ENCODE assay signal across 34 mouse cellular contexts in the genomic region with DNA sequence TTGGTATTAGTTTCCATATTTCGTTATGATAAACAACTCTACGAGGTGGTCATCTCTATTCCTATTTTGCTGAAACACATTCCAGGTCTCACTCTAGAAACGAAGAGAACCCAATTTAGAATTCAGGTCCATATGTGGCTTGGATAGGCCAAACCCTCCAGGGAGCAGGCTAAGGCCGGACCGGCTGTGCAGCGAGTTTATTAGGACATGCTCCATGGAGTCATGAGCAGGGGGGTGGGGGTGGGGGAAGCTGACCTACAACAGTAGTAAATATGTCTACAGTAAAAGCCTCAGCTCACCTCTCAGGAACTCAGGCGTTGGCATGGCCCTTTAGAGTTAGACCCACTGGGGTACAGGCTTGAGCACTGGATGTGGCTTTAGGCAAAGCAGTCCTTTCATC. TPM values are rescaled to one million over a fixed set of nuclear protein-coding genes. Genes with fewer than 3 reads are reported as not detected.
"Had no signal": no experiment of that assay in that cellular context is flagged by ENCODE, and none has a peak within 500 bp of the region (broad histone marks: within the 10 kb centered on the region; RNA-seq: fewer than 3 reads in every experiment).

No protein-coding gene starts in this region.

- H3K4me2 ChIP-seq: embryonic facial prominence, embryonic 12.5 days; embryonic facial prominence, embryonic 13.5 days; embryonic facial prominence, embryonic 15.5 days; forebrain, embryonic 12.5 days; forebrain, embryonic 13.5 days; forebrain, embryonic 15.5 days had no signal

- H3K27me3 ChIP-seq: embryonic facial prominence, embryonic 12.5 days; forebrain, embryonic 12.5 days; forebrain, embryonic 15.5 days had no signal

- DNase-seq: cerebellum, adult 2 months; cerebellum, adult 8-10 months; cerebellum, adult 9-10 months; cerebellum, adult 9-11 months; cerebellum, postnatal 10 days; cerebellum, postnatal 14 days; cerebellum, postnatal 25 days; cerebellum, postnatal 36 days; embryo, embryonic 11 days; forebrain, postnatal 0 days; gastrocnemius, adult 2 months; gastrocnemius, postnatal 10 days; gastrocnemius, postnatal 14 days; gastrocnemius, postnatal 25 days; gastrocnemius, postnatal 36 days; heart, adult 11 months; heart, adult 18-20 months had no signal

- H3K9me3 ChIP-seq: embryonic facial prominence, embryonic 10.5 days; embryonic facial prominence, embryonic 12.5 days; embryonic facial prominence, embryonic 13.5 days; embryonic facial prominence, embryonic 15.5 days; forebrain, embryonic 10.5 days; forebrain, embryonic 12.5 days; forebrain, embryonic 13.5 days; forebrain, embryonic 15.5 days had no signal

- H3K36me3 ChIP-seq: embryonic facial prominence, embryonic 10.5 days; embryonic facial prominence, embryonic 12.5 days; embryonic facial prominence, embryonic 13.5 days; embryonic facial prominence, embryonic 15.5 days; forebrain, embryonic 10.5 days; forebrain, embryonic 12.5 days; forebrain, embryonic 15.5 days had no signal

- H3K4me1 ChIP-seq: embryonic facial prominence, embryonic 10.5 days; embryonic facial prominence, embryonic 12.5 days; embryonic facial prominence, embryonic 13.5 days; embryonic facial prominence, embryonic 15.5 days; forebrain, embryonic 10.5 days; forebrain, embryonic 12.5 days; forebrain, embryonic 13.5 days; forebrain, embryonic 15.5 days had no signal

- ATAC-seq: forebrain, embryonic 13.5 days; forebrain, embryonic 14.5 days; forebrain, embryonic 15.5 days; forebrain, embryonic 16.5 days; forebrain, postnatal 0 days had no signal

- H3K4me3 ChIP-seq: embryonic facial prominence, embryonic 10.5 days; embryonic facial prominence, embryonic 12.5 days; embryonic facial prominence, embryonic 13.5 days; embryonic facial prominence, embryonic 15.5 days; erythroblast, embryonic 14.5 days; forebrain, embryonic 10.5 days; forebrain, embryonic 12.5 days; forebrain, embryonic 13.5 days; forebrain, embryonic 15.5 days; gastrocnemius, adult 2 months had no signal

- H3K9ac ChIP-seq: embryonic facial prominence, embryonic 12.5 days; embryonic facial prominence, embryonic 13.5 days; embryonic facial prominence, embryonic 15.5 days; forebrain, embryonic 12.5 days; forebrain, embryonic 13.5 days; forebrain, embryonic 15.5 days; forebrain, postnatal 0 days had no signal

- H3K27ac ChIP-seq: embryonic facial prominence, embryonic 10.5 days; embryonic facial prominence, embryonic 12.5 days; embryonic facial prominence, embryonic 13.5 days; embryonic facial prominence, embryonic 15.5 days; forebrain, embryonic 10.5 days; forebrain, embryonic 12.5 days; forebrain, embryonic 13.5 days; forebrain, embryonic 15.5 days; gastrocnemius, adult 2 months had no signal

RNA-seq across cellular contexts. Expression of a gene that starts 14.7 kb away (rescaled TPM):
- polyA plus RNA-seq: cerebellum, adult 2 months; cortical plate, adult 2 months; embryonic facial prominence, embryonic 10.5 days; embryonic facial prominence, embryonic 11.5 days; embryonic facial prominence, embryonic 12.5 days; embryonic facial prominence, embryonic 13.5 days; embryonic facial prominence, embryonic 14.5 days; embryonic facial prominence, embryonic 15.5 days; erythroblast, embryonic 14.5 days; forebrain, embryonic 10.5 days; forebrain, embryonic 11.5 days; forebrain, embryonic 12.5 days; forebrain, embryonic 13.5 days; forebrain, embryonic 14.5 days; forebrain, embryonic 15.5 days; forebrain, embryonic 16.5 days; forebrain, postnatal 0 days; frontal cortex, adult 2 months; gonadal fat pad, adult 2 months had no signal

RNA-seq across cellular contexts. Expression of a gene that starts 49.2 kb away (rescaled TPM):
- polyA plus RNA-seq: cerebellum, adult 2 months; erythroblast, embryonic 14.5 days; forebrain, embryonic 12.5 days; forebrain, embryonic 13.5 days; forebrain, embryonic 14.5 days; forebrain, embryonic 15.5 days had no signal
